Mouse (Mus musculus): ENCODE measurements at regions not wholly inside any gene's neighbourhood (a gene's known extent, or its start where the extent isn't known, plus 50 kb on each side); places are given as distances from the start of the nearest gene placed in this dataset.

DNA sequence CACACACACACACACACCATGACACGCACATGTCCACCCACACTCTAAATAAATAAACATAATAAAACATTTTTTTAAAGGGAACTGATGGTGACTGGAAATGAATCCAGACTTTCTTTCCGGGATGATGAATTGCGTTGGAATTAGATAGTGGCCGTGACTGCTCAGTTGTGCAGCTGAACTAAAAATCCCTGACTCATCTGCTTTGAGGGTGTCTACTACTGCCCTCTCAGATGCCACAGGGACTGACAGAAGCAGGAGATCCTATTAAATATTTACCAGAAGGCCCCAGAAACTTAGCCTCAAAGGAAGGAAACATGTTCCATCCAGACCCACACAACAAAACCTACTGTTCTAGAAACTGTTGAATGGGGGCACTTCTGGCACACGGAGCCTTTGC lies 65.7 kb downstream of the Polr2m start:
- no peak for DNase-seq (ENCODE audit: low spot score in 2 of 2)

DNA sequence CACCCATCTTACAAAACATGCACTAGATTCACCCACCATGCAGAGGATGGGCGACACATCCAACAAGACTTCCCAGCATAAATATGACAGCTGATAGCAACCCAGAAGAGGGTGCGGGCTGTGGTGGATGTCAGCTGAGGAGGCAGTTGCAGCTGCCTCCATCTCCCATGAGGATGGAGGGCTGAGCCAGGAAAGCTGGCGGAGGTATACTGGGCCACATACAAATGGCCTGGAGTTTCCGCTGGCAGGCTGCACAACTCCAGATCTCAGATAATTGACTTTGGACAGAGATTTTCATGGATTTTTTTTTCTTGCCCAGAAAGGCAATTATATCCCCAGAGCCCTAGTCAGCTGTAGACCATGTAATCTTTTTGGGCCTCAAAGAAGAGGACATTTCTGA lies 67.2 kb downstream of the Polr2m start:
- DNase-seq (ENCODE audit: low spot score in 2 of 2), result no peak

DNA sequence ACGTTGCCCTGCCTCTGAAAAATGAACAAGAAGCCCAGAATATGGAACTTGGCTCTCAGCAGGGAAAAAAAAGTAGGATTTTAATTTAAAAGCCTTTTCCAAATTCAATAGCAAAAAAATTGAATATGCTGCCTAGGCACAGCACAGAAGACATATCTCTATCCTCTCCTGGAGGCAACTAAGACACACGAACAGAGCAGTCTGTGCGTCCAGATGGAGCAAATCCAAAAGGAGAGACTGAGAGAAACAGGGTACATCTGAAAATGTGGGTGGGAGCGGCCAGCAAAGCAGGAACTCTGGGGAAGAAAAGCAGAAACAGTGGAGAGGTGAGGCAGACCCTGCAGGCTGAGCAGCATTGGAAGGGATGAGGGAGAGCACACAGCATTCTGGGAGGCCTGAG lies 68.5 kb downstream of the Polr2m start:
- peak in 1 of 2 experiments; percentile 16 for DNase-seq (ENCODE audit: low spot score in 2 of 2)

DNA sequence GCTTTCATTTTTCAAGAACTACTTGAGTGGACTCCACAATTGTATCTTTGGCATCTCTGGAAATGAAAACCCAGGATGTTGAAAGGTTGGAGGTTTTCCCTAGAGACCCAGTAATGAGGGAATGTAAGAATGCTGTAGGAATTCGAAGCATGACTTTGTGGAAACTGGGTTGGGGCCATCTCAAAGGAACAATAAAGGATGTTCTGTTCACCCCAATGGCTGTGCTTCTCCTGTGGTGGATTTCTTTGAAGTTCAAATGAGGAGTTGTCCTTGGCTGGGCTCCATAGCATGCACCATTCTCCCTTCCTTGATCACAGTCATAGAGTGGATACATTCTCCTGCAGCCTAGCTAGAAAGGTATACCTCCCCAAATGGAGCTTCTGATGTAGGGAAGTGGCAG lies 74.6 kb downstream of the Polr2m start:
- no peak for DNase-seq (ENCODE audit: low spot score in 2 of 2)

DNA sequence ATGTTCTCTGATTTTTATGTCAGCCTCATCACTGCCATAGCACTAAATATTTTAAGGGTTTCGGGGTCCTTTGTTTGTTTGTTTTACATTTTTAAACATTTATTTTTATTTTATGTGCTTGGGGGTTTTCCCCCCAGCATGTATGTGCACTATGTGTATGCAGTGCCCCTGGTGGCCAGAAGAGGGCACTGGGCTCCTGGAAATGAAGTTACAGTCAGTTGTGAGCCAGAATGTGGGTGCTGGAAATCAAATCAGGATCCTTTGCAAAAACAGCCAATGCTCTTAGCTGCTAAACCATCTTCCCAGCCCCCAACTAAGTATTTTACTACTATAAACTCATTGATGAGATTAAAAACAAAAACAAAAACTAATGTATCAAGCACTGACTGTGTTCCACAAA lies 75.8 kb downstream of the Polr2m start:
- no peak for DNase-seq (ENCODE audit: low spot score in 2 of 2)

DNA sequence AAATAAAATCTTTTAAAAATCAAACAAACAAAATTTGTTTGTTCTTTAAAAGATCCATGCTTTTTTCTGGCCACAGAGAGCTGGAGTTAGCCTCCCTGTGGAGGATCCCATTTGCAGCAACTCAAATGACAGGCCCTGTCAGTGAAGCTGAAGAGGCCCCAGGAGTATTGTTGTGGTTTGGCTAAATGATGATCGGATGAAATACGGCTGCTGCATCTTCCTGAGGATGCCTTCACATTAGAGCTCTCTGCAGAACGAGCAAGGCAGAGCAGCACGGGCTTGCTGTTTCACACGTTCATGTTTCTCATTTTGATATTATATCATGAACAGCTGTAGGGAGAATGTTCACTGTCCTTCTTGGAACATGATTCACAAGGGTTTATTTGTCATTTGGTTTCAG lies 76.8 kb downstream of the Polr2m start:
- DNase-seq (ENCODE audit: low spot score in 2 of 2), result no peak

DNA sequence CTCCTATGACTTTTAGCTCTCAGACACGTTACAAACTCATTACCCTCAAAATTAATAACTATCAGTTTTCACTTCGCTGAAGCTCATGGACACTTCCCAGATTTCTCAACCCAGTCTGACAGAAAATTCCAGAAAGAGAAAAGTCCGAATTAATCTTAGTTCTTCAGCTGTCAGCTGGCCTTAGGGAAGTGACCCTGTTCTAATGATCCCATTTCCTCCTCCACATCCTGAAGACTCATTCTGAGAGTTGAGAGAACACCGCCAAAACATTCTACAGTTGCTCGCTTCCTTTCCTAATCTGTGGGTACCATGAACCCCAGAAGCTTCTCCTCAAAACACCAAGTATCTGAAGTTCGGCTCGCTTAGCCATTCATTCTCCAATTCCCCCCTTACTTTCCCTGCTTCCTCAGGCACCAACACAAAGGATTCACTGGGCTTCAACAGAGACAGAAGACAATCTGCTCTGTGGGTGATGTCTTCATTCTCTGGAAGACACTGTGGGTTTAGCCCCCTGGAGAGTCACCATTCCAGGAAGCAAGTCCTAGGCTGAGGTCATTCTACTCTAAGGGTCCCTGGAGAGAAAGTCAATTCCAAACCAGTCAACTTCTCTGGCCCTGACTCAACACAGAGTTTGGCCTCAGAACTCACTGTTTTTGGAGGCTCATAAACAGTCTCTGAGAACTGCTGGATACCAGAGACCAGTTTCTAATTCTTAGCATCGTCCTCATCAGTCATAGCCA lies 81.2 kb downstream of the Polr2m start:
- DNase-seq (ENCODE audit: low spot score in 2 of 2), result no peak

DNA sequence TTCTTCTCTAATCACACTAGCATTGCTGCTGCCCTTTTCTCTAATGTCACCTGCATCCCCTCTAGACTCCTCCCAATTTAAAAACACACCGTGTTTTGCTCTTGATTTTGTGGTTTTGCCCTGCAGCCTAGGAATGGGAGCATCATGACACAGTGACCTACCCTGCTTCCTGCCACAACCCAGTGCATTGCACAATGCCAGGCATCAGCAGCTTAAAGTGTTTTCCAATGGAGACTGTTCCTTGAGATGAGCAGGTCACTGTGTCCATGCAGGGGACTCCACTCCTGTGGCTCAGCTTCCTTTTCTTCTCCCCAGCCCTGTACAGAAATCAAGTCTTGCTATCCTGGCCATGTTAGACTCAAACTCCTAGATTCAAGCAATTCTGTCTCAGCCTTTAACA lies 84.1 kb downstream of the Polr2m start:
- no peak for DNase-seq (ENCODE audit: low spot score in 2 of 2)

DNA sequence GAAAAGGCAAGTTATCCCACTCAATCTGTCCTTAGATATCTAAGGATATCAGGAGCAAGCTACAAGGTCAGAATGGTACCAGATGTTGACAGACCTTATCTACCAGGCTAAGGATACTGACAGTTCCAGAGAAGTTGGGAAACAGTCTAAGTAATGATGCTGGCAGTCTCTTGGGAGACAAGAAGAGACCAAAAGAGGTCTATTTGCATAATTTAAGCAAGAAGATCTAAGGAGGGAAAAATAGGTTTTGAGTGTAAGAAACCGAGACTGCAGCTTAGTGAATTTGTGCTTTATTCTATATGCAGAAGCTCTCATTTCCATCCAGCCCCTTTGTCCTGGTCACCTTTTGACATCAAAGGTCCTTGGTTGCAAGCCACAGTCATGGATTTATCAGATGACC lies 86.4 kb downstream of the Polr2m start:
- no peak for DNase-seq (ENCODE audit: low spot score in 2 of 2)

DNA sequence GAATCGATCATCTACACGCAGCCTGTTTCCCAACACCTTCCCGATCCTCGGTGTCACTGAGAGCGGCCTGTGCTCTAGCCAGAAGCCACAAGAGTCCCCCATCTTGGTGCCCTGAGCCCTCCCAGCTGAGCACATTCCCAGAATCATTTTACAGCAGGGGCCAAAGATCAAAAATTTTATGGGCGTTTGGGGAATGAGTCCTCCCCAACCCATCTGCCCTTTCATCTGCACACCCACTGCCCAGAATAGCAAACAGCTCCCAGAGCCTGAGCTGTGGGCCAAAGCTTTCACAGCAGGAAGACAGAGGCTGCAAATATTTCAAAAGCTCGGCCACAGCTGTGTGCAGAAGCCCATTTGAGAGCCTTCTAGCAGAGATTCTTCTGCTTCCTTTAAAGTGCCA lies 89.0 kb downstream of the Polr2m start:
- DNase-seq (ENCODE audit: low spot score in 2 of 2), result no peak

DNA sequence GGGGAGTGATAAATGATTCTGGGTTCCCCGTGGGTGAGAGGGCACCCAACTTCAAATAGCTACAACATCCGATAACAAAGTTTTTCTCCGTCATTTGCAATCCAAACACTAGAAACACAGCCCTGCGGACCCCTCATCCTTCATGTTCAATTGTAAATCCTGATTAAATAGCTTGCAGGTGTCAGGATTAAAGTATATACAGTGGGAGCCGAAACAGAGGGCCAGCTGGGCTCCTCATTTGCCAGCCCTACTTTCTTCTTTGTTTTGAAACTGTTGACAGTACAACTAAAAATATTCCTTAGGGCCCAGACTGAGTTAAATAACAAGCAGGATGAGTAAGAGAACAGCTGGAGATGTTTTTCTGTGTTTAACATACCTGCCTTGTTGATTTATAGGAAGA lies 95.5 kb downstream of the Polr2m start:
- DNase-seq (ENCODE audit: low spot score in 2 of 2), result no peak

DNA sequence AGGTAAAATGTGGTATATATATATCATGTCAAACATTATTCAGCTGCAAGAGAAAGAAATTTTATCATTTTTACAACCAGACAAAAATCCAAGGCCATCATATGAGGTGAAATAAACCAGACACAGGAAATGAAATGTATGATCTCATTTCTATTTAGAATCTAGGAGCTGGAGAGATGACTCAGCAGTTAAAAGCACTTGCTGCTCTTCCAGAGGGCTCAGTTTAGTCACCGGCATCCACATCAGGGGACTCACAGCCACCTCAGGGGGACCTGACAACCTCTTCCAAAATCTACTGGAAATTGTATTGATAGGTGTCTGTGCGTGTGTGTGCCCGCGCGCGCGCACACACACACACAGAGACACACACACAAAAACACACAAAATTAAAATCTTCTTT lies 98.3 kb downstream of the Polr2m start:
- no peak for DNase-seq (ENCODE audit: low spot score in 2 of 2)

DNA sequence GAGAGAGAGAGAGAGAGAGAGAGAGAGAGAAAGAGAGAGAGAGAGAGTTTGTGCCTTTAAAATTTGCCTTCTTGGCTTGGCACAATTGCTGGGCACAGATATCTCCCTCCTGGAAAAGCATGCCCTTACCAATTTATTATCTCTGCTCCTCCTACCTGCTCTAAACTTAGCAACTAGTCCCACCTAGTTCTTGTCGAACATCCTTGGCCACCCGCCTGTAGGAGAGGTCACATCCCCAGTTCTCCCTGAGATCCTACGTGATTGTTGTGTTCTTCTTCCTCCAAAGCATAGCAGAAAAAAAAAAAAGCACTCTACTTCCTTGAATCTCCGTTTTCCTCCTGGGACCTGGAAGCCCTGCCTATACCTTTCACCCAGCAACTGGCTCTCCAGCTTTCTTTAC lies 101.8 kb downstream of the Polr2m start:
- DNase-seq (ENCODE audit: low spot score in 2 of 2), result no peak

DNA sequence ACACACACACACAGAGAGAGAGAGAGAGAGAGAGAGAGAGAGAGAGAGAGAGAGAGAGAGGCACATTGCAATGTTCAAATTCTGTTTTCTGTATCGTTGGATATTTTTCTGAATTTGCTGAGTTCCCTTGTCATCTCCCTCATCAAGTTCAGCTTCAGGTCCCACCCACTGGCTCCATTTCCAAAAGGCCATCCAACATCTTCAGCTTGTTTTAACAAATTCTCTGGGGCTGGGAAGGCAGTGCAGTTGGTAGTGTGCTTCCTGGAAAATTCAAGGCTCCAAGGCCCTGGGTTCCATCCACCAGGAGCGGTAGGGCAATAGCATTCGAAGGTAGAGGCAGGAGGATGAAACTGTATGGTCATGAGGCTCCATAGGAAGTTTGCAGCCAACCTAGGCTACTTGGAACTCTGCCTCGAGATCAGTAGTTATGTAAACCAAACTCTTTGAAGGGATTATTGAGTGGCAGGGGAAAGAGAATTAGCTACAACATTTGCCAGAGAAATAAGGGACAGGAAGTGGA lies 105.9 kb downstream of the Polr2m start:
- DNase-seq (ENCODE audit: low spot score in 2 of 2), result no peak

DNA sequence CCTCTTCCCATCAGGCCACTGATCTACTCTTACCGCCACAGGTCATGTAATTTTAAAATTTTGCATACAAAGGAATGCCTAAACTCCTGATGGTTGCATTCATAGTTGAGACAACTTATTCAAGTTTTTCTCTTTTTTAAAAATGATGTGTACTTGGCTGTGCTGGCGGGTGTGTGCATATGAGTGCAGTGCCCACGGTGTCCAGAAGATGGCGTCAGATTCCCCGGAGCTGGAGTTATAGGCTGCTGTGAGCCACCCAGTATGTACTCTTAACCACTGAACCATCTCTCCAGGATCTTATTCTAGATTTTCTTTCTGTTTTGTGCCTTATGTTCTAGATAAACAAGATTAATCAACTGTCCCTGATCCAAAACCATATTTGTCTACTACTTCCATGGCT lies 116.0 kb downstream of the Polr2m start:
- no peak for DNase-seq (ENCODE audit: low spot score in 2 of 2)

DNA sequence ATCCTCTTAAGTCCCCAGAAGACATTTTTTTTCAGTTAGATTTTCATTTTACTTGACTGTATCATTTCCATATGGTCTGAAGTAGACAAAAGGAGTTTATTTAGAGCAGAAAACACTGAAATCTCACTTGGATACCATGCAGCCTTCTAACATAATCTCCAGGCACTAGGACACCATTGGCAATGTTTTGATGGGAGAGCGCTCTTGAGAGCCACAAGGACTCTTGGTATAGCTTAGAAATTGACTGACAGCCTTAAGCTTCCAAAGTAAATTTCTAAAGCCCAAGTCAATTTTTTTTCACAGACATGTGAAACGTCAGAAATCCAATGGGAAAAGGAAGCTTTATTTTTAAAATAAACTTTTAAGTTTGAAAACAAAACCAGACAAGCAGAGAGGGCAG lies 116.5 kb downstream of the Polr2m start:
- DNase-seq (ENCODE audit: low spot score in 2 of 2), result no peak

DNA sequence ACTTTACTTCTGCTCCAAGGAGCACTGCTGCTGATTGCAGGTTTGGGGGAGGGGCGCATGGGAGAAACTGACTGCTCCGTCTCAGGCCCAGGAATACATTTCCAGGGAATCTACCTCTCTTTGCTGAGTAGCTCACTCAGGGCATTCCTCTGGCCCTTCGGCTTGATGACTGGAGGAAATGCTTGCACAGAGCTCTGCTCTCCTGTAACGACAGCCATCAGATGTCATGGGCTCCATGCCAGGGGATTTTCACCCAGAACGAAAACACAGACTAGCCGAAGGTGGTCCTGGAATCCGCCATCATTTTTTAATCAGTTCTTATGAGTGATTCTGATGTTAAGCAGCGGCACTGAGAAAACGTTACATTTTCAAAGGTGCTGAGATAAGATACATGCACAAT lies 119.2 kb downstream of the Polr2m start:
- DNase-seq (ENCODE audit: low spot score in 2 of 2), result no peak

DNA sequence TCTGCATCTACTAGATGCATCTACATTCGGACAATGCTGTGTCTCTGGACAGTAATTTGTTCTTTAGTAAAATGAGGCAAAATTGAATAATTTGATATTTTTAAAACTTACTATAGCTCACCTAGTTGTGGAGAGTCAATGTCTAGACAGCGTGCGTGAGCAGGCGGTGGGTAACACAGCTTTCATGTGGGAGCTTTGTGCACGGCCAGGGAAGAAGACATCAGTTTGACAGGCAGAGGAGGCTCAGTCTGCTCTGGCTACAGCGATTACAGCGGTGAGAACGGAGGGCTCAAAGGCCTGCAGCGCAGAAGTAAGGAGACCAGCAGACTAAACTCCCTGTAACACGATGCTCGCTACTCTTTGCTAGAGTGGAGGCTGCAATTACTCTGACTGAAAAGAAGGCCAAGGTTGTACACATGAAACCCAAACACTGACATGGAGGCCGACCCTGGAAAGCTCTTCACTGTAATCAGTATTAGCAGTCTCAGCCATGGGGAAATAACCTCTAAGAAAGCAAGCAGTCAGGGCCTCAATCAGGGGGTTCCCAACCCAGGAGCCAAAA lies 120.5 kb downstream of the Polr2m start:
- no peak for DNase-seq (ENCODE audit: low spot score in 2 of 2)

DNA sequence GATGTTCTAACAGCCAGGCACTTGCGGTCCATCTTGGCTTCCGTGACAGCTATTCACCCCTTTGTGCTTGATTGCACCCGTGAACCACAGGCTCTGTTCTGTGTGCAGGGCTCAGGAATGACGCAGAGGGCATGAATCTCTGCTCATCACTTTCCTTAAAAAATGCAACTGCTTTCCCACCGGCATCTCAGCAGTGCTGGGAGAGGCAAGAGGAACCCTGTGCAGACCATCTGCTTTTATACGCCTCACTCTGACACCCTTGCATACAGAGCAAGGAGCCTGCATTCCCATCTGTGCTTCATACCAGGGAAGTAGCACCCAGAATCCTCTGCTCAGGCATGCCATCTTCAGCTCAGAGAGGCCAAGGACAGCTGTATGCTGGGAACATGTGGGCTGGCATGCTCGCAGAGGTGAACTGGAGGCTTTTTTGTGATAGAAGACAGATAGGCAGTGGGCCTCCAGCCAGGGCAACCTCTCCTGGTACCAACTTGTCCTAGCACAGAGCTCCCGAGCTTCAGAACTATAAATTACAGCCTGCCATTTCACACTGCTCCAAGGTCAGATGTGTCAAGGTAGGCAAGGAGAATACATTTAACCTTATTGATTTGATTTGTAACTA lies 121.6 kb downstream of the Polr2m start:
- DNase-seq (ENCODE audit: low spot score in 2 of 2), result peak in 1 of 2 experiments; percentile 33

DNA sequence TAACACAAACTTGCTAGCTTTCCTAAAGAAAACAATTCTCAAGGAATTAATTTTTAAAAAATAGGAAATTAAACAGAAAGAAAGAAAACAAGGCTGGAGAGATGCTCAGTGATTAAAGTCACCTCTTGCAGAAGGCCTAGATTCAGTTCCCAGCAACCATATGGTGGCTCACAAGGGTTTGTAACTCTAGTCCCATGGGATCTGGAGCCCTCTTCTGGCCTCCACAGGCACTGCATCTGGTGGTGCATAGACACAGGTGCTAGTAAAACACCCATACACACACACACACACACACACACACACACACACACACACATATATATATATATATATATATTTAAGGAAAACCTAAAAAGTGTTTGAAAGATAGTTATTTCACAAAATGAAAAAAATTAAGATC lies 123.3 kb downstream of the Polr2m start:
- no peak for DNase-seq (ENCODE audit: low spot score in 2 of 2)

DNA sequence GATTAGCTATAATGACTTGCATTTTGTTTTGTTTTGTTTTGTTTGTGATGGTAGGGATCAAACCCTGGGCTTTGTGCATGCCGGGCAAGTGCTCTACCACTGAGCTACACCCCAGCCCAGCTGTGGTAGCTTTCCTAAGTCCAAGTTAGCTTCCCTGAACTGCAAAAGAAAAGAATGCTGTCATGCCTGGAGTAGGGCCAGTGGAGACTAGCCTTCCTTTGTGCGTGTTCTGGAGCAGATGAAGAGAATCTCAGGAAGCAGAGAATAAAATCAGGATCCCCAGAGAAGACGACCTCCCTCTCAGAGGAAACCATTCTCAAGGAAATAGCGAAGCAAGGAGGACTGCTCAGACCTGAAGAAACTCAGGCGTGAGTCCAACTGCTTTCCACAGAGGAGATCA lies 123.8 kb downstream of the Polr2m start:
- DNase-seq (ENCODE audit: low spot score in 2 of 2), result no peak

DNA sequence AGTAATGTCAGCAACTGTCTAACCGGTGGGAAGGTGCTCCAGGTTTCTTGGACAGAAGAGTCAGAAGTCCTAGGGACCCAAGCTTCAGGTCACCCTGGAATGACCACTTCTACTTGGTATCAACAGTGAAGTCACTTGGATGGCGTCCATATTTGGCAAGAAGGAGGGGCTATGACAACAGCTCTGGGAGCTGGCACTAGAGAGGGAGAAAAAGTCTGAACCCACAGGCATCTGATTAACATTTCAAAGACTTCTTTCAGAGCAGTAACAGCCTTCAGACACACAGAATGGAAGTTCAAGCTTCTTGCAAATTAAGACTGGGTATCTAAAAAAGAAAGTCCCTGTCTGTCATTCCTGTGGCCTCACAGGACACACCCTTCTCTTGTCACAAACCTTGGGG lies 124.4 kb downstream of the Polr2m start:
- no peak for DNase-seq (ENCODE audit: low spot score in 2 of 2)

DNA sequence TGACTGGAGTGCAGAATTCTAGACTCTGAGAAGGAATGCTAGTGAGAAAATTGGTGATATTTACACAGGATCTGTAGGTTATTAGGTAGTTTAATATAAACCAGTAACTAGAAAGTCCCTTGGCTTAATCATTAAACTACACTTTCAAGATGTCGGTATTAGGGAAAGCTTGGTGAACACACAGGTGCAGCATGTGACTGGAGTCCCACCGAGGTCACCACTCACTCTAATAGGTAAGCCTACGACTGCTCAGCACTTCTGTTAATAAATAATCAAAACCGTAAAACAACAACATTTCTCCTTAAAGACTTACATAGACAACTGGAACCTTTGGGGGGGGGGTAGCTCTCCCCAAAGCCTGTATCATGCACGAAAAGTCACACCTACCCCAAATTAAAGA lies 125.1 kb downstream of the Polr2m start:
- no peak for DNase-seq (ENCODE audit: low spot score in 2 of 2)

Measured in frontal cortex, postnatal 36 days (tissue).